Mouse (Mus musculus) liver, adult (tissue): Measurements from ENCODE around the gene Cldn34b1.
"Not testable (repeated sequence)": the region's sequence is repeated elsewhere in the genome, so short reads cannot be mapped to it uniquely, and the experiment has no call there.

ENCODE experiments used
- GATA4 ChIP-seq: IDR thresholded peaks from 2 replicates; pipeline ENCODE4 v1.6.1; 2014; ENCODE audit warnings: mild to moderate bottlenecking, low read length; ENCODE audit not compliant: insufficient replicate concordance

The Cldn34b1 gene

GRCm38 (mm10) chrX:154890167-154890566 is at the start of gene Cldn34b1:
Cldn34b1 (minus strand) TSS chrX:154890267.
- TF ChIP-seq GATA4, result not testable (repeated sequence)

GRCm38 (mm10) chrX:154935887-154936286 is 45.8 kb upstream of the Cldn34b1 start, which contains the start of gene Magea6:
Magea6 (minus strand) TSS chrX:154935987.
- TF ChIP-seq GATA4, result not testable (repeated sequence)
